Mouse (Mus musculus): ENCODE data around the gene Elovl7. TPM values are rescaled to one million over a fixed set of nuclear protein-coding genes. Genes with fewer than 3 reads are reported as not detected.

Elovl7 gene
- polyA plus RNA-seq, 1 experiment = 20.9 TPM

- Histone ChIP-seq H3K4me3 (ENCODE audit: insufficient read depth, low read depth, low read length) (no peak overlapping the region), H3K36me3 (ENCODE audit: control insufficient read depth, insufficient read depth, low read length) (no peaks in the 10 kb centered on the region), H3K4me1 (ENCODE audit: control insufficient read depth, insufficient read depth, low read length) (peaks cover 7% of the 10 kb centered on the region), H3K27ac (ENCODE audit: insufficient read depth, low read depth, low read length) (no peak overlapping the region; the same call in 1 of the 2 replicates), H3K27me3 (replicated peaks; ENCODE audit: control insufficient read depth, insufficient read depth, low read length) (no peaks in the 10 kb centered on the region)
- WGBS = 23% methylated on average over 4 of the region's 4 CpGs
- no peak for DNase-seq
- TF ChIP-seq POLR2A (IDR thresholded peaks at IDR 0.05; ENCODE audit: low read depth, low read length) (no peak), CTCF (conservative IDR thresholded peaks at IDR 0.05; ENCODE audit: insufficient read depth, insufficient read length, low read depth, low read length) (no peak)
Observed at GRCm38 (mm10) chr13:108240012-108240411, 25.8 kb downstream of the Elovl7 start.

DNA sequence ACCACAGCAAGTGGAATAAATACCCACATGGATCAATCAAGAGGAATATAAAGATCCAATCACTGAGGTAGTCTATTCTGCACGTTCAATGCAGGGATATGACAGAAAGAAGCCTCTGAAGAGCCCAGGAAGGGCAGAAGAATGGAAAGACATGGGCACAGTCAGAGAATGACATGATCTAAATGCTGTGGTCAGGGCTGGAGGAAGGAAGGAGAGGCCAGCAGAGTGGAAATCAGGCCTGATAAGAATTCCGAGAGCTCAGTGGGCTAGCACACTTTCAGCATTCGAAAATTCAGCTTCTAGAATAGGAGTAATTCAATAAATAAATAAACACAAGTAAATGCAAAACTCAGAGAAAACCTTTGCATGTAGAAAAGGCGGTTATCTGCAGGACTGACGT, 27.5 kb downstream of the Elovl7 start:
- WGBS = 73% methylated on average over 5 of the region's 5 CpGs
- H3K36me3 ChIP-seq (ENCODE audit: control insufficient read depth, insufficient read depth, low read length) = no peaks in the 10 kb centered on the region
- TF ChIP-seq POLR2A (IDR thresholded peaks at IDR 0.05; ENCODE audit: low read depth, low read length) (no peak), CTCF (conservative IDR thresholded peaks at IDR 0.05; ENCODE audit: insufficient read depth, insufficient read length, low read depth, low read length) (no peak)
- DNase-seq = no peak
- peaks cover 11% of the 10 kb centered on the region for H3K4me1 ChIP-seq (ENCODE audit: control insufficient read depth, insufficient read depth, low read length)
- H3K4me3 ChIP-seq (ENCODE audit: insufficient read depth, low read depth, low read length) = no peak overlapping the region
- H3K27ac ChIP-seq (ENCODE audit: insufficient read depth, low read depth, low read length) = no peak overlapping the region
- no peaks in the 10 kb centered on the region for H3K27me3 ChIP-seq (replicated peaks; ENCODE audit: control insufficient read depth, insufficient read depth, low read length)

GRCm38 (mm10) chr13:108245086-108245697, 31.0 kb downstream of the Elovl7 start:
- peak; percentile 81 for DNase-seq
- H3K27me3 ChIP-seq (replicated peaks; ENCODE audit: control insufficient read depth, insufficient read depth, low read length) = no peaks in the 10 kb centered on the region
- 30% methylated on average over 11 of the region's 11 CpGs for WGBS
- no peak for TF ChIP-seq POLR2A (IDR thresholded peaks at IDR 0.05; ENCODE audit: low read depth, low read length)
- TF ChIP-seq CTCF (conservative IDR thresholded peaks at IDR 0.05; ENCODE audit: insufficient read depth, insufficient read length, low read depth, low read length) = no peak
- peak overlapping the region; percentile 88 for H3K27ac ChIP-seq (ENCODE audit: insufficient read depth, low read depth, low read length)
- no peak overlapping the region for H3K4me3 ChIP-seq (ENCODE audit: insufficient read depth, low read depth, low read length)
- peaks cover 14% of the 10 kb centered on the region for H3K4me1 ChIP-seq (ENCODE audit: control insufficient read depth, insufficient read depth, low read length)
- no peaks in the 10 kb centered on the region for H3K36me3 ChIP-seq (ENCODE audit: control insufficient read depth, insufficient read depth, low read length)

- DNase-seq = no peak
- TF ChIP-seq POLR2A (IDR thresholded peaks at IDR 0.05; ENCODE audit: low read depth, low read length) (no peak), CTCF (conservative IDR thresholded peaks at IDR 0.05; ENCODE audit: insufficient read depth, insufficient read length, low read depth, low read length) (no peak)
- Histone ChIP-seq H3K27ac (ENCODE audit: insufficient read depth, low read depth, low read length) (no peak overlapping the region), H3K27me3 (replicated peaks; ENCODE audit: control insufficient read depth, insufficient read depth, low read length) (no peaks in the 10 kb centered on the region), H3K4me1 (ENCODE audit: control insufficient read depth, insufficient read depth, low read length) (peaks cover 7% of the 10 kb centered on the region; the same call in 1 of the 2 replicates), H3K4me3 (ENCODE audit: insufficient read depth, low read depth, low read length) (no peak overlapping the region), H3K36me3 (ENCODE audit: control insufficient read depth, insufficient read depth, low read length) (no peaks in the 10 kb centered on the region)
- 83% methylated on average over 5 of the region's 5 CpGs for WGBS
Observed at GRCm38 (mm10) chr13:108251106-108251505, 36.9 kb downstream of the Elovl7 start.

GRCm38 (mm10) chr13:108253977-108254376, 39.8 kb downstream of the Elovl7 start:
- DNase-seq = no peak
- Histone ChIP-seq H3K27ac (ENCODE audit: insufficient read depth, low read depth, low read length) (no peak overlapping the region), H3K27me3 (replicated peaks; ENCODE audit: control insufficient read depth, insufficient read depth, low read length) (no peaks in the 10 kb centered on the region), H3K4me1 (ENCODE audit: control insufficient read depth, insufficient read depth, low read length) (no peaks in the 10 kb centered on the region), H3K4me3 (ENCODE audit: insufficient read depth, low read depth, low read length) (no peak overlapping the region), H3K36me3 (ENCODE audit: control insufficient read depth, insufficient read depth, low read length) (peaks cover 1% of the 10 kb centered on the region; the same call in 1 of the 2 replicates)
- WGBS = 71% methylated on average over 5 of the region's 5 CpGs
- TF ChIP-seq CTCF (conservative IDR thresholded peaks at IDR 0.05; ENCODE audit: insufficient read depth, insufficient read length, low read depth, low read length) (no peak), POLR2A (IDR thresholded peaks at IDR 0.05; ENCODE audit: low read depth, low read length) (no peak)

- WGBS = 54% methylated on average over 8 of the region's 8 CpGs
- TF ChIP-seq CTCF (conservative IDR thresholded peaks at IDR 0.05; ENCODE audit: insufficient read depth, insufficient read length, low read depth, low read length) = no peak
- no peak for TF ChIP-seq POLR2A (IDR thresholded peaks at IDR 0.05; ENCODE audit: low read depth, low read length)
- DNase-seq = no peak
Observed at GRCm38 (mm10) chr13:108263042-108263441, 48.8 kb downstream of the Elovl7 start.

GRCm38 (mm10) chr13:108265394-108265793, 51.2 kb downstream of the Elovl7 start:
- no peak overlapping the region for H3K27ac ChIP-seq (ENCODE audit: insufficient read depth, low read depth, low read length)
- H3K4me1 ChIP-seq (ENCODE audit: control insufficient read depth, insufficient read depth, low read length) = 0 out of 2 replicates have a peak, but pooled peaks cover 3% of the 10 kb centered on the region
- no peak overlapping the region for H3K4me3 ChIP-seq (ENCODE audit: insufficient read depth, low read depth, low read length)
- no peak for TF ChIP-seq CTCF (conservative IDR thresholded peaks at IDR 0.05; ENCODE audit: insufficient read depth, insufficient read length, low read depth, low read length)
- 65% methylated on average over 4 of the region's 4 CpGs for WGBS
- H3K27me3 ChIP-seq (replicated peaks; ENCODE audit: control insufficient read depth, insufficient read depth, low read length) = no peaks in the 10 kb centered on the region
- no peak for DNase-seq
- peaks cover 2% of the 10 kb centered on the region for H3K36me3 ChIP-seq (ENCODE audit: control insufficient read depth, insufficient read depth, low read length)

More at GRCm38 (mm10) chr13:108263042-108263441, 48.8 kb downstream of the Elovl7 start:
- Histone ChIP-seq H3K27ac (ENCODE audit: insufficient read depth, low read depth, low read length) (no peak overlapping the region), H3K36me3 (ENCODE audit: control insufficient read depth, insufficient read depth, low read length) (no peaks in the 10 kb centered on the region; the same call in 1 of the 2 replicates), H3K4me3 (ENCODE audit: insufficient read depth, low read depth, low read length) (no peak overlapping the region), H3K4me1 (ENCODE audit: control insufficient read depth, insufficient read depth, low read length) (peaks cover 3% of the 10 kb centered on the region; the same call in 1 of the 2 replicates), H3K27me3 (replicated peaks; ENCODE audit: control insufficient read depth, insufficient read depth, low read length) (no peaks in the 10 kb centered on the region)
